Mouse (Mus musculus) heart, postnatal 10 days (tissue): ENCODE measurements at regions not wholly inside any gene's neighbourhood (a gene's known extent, or its start where the extent isn't known, plus 50 kb on each side); places are given as distances from the start of the nearest gene placed in this dataset.
"Not testable (repeated sequence)": the region's sequence is repeated elsewhere in the genome, so short reads cannot be mapped to it uniquely, and the experiment has no call there.

Source experiments
- DNase-seq, 2 experiments: peaks; one replicate each; pipeline ENCODE4 v3.0.0; 2021
- intact Hi-C: fragments of 180-260 bp; cut with DNase I; formaldehyde crosslinking; loops from one replicate; pipeline ENCODE4 v1.15.1; 2025

- intact Hi-C loops, DNase-seq: not testable (repeated sequence)
Measured at GRCm38 (mm10) chr12:82056782-82057611, 112.1 kb upstream of the Sipa1l1 start.

DNA sequence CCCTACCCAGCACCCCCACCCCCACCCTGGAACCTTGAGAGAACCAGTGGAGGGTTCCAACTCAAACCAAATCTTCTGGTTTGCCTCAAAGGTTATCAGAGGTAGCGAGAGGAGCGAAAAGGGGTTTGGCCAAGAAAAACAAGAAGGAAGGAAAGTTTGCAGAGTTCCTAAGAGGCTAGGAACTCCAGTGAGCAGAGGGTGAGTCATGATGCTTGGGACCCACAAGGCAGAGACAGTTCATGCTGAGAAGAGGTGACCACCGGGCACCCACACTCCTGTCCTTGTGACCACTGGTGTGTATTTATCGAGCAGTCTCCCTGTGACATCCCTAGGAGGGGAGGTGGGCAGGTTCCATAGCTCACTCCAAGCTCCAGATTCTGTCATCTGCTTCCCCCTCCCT lies 104.1 kb upstream of the Sipa1l1 start:
- no peak for DNase-seq
- intact Hi-C loops = no loop called here

GRCm38 (mm10) chr12:82066860-82067259 lies 102.3 kb upstream of the Sipa1l1 start:
- DNase-seq = no peak
- intact Hi-C loops = no loop called here

GRCm38 (mm10) chr12:82069621-82070020 lies 99.5 kb upstream of the Sipa1l1 start:
- intact Hi-C loops = no loop called here

GRCm38 (mm10) chr12:82072810-82073465 lies 96.2 kb upstream of the Sipa1l1 start:
- DNase-seq = peak; percentile 17 to 34
- intact Hi-C loops = no loop called here

More at GRCm38 (mm10) chr12:82069621-82070020, 99.5 kb upstream of the Sipa1l1 start:
- no peak for DNase-seq

DNA sequence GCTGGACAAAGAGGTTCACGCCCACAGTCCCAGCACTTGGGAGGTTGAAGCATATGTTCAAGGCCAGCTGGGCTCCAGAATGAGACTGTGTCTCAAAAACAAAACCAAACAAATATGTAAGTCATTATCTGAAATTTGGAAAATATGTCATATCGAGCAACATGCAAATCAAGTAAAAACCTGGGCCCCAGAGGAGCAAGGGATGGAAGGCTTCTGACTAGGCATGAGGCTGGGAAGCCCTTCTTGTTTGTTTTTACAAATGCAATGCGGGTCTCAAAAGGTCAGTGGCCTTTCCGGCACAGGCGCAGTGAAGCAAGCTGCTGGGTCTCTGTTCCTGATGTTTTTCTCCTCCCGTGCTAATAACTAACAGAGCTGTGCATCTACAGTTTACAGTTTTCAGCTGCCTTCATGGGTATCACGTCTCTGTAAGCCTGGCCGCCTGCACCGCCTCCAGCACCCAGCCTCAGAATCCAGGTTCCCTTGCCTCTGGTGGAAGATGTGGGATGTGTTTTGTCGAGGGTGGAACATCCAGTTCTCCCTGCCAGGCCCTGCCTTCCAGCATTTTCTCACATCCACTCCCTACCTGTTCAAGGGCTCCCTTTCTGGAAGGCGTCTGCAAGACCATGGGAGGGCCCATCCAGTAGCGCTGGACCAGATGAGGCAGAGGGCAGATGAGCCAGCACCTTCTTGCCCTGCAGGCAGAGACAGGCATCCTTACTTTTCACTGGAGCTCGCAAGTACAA lies 93.5 kb upstream of the Sipa1l1 start:
- intact Hi-C loops = no loop called here
- no peak for DNase-seq

- no peak for DNase-seq
- intact Hi-C loops = no loop called here
Measured at GRCm38 (mm10) chr12:82076766-82077165, 92.4 kb upstream of the Sipa1l1 start.

GRCm38 (mm10) chr12:82077945-82078344 lies 91.2 kb upstream of the Sipa1l1 start:
- intact Hi-C loops = no loop called here
- DNase-seq = no peak

DNA sequence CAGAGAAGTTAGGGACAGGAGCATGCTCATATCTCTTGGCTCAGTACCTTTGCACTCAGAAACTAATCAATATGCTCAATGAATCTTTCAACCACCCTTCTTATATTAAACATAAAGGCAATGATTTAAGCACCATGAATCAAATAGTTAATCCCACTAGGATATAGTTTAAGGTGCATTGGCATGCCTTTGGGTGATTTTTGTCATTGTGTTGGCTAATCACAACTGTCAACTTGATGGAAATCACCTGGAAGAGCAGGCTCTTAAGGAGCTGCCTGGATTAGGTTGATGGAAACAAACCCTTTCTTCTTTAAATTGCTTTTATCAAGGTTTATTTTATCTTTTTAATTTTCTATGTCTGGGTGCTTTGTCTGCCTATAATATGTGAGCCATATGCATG lies 90.4 kb upstream of the Sipa1l1 start:
- intact Hi-C loops = no loop called here
- DNase-seq = no peak

- intact Hi-C loops = no loop called here
Measured at GRCm38 (mm10) chr12:82080196-82080880, 88.8 kb upstream of the Sipa1l1 start.

DNA sequence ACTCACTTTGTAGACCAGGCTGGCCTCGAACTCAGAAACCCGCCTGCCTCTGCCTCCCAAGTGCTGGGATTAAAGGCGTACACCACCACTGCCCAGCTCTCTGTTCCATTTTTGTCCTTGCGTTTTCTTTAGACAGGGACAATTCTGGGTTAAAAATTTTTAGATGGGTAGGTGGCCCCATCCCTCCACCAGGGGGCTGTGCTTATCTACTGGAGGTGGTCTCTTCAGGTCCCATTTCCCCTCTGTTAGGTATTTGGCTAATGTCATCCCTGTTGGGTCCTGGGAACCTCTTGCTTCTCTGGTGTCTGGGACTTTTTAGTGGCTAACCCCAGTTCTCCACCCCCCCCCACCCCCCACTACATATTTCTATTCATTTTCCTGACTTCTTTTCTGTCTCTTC lies 86.5 kb upstream of the Sipa1l1 start:
- intact Hi-C loops = not testable (repeated sequence)

More at GRCm38 (mm10) chr12:82080196-82080880, 88.8 kb upstream of the Sipa1l1 start:
- DNase-seq = no peak

DNA sequence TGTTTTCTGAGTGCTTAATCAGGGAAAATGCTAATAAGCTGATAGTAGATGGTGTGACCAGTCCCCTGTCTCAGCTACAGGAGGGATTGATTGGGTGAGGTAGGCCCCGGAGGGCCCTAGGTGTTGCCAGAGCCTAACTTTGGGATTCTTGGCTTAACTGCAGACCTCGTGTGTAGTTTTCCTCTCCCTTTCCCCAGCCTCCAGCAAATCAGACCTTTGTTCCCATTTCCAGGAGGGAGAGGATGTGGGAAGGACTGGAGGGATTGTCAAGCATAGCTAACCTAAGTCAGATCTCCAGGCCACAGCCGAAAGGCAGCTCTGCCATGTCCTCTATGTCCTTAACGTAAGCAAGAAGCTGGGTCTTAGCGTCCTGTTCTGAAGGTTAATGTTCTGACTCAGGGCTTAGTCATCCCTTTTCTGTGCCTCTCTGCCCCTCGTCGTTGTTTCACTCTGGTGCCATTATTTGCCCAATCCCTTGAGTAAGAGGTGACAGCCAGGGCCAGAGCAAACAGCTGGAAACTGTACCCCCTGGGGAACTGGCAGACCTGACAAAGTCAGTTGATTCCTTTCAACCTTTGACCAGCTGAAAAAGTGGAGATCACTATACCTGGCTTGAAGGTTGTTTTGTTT lies 83.2 kb upstream of the Sipa1l1 start:
- no peak for DNase-seq
- intact Hi-C loops = no loop called here

More for the DNA sequence above, 86.5 kb upstream of the Sipa1l1 start:
- DNase-seq = not testable (repeated sequence)

DNA sequence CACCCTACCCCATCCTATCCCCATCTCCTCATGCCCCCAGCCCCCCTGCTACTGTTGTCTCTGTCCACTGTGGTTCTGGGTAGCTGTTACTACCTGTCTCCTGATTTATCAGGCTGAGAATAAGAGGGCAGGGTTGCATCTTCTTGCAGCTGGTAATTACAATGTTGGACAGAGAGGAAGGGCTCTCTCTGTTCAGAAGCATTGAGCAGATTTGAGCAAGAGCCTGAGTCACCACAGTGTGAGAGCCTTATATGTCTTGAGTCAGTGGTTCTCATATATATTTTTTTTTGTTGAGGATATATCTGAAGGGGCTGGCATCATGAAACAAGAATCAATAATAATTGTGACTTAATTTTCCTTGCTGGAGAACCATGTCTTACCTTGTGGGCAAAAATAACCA lies 82.7 kb upstream of the Sipa1l1 start:
- no peak for DNase-seq
- intact Hi-C loops = no loop called here

DNA sequence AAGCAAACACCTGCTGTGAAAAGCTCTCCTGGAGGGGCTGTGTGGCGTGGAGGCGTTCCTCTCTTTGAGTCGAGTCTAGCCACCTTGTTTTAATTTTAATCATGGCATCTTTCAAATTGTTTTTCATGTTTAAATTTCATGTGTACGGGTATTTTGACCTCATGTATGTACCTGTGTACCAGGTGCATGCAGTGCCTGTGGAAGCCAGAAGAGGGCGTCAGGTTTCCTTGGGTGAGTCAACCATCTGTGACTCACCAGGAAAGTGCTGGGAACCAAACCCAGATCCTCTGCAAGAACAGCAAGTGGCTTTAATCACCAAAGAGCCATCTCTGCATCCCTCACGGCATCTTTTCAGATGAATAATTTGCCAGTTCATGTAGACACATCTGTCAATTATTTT lies 79.8 kb upstream of the Sipa1l1 start:
- intact Hi-C loops = no loop called here
- DNase-seq = no peak

DNA sequence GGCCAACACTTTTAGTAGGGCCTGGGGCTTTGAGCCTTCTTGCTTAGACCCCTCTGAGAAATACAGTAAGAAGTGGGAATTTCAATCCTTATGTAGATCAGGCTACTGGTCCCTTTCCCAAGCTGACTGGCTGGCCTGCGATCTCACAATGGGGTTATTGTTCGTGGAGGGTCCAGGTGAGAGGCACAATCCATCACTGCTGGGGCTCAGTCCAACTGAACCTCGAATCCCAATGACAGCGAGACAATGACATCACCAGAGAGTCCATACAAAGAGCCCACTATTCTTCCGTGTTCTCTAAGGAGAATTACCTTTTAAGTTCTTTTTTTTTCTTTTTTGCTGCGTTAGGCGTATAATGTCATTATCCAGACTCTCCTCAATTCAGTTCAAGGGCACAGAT lies 75.8 kb upstream of the Sipa1l1 start:
- intact Hi-C loops = no loop called here
- no peak for DNase-seq

- intact Hi-C loops = no loop called here
- DNase-seq = no peak
Measured at GRCm38 (mm10) chr12:82095396-82095795, 73.7 kb upstream of the Sipa1l1 start.

GRCm38 (mm10) chr12:82097126-82097525 lies 72.0 kb upstream of the Sipa1l1 start:
- intact Hi-C loops = no loop called here
- no peak for DNase-seq

GRCm38 (mm10) chr12:82097620-82098019 lies 71.5 kb upstream of the Sipa1l1 start:
- intact Hi-C loops = no loop called here
- no peak for DNase-seq

- intact Hi-C loops = no loop called here
- DNase-seq = peak; percentile 60 to 65
Measured at GRCm38 (mm10) chr12:82104211-82104610, 64.9 kb upstream of the Sipa1l1 start.
